Mouse (Mus musculus): ENCODE data around the gene Itgb4. TPM values are rescaled to one million over a fixed set of nuclear protein-coding genes. Genes with fewer than 3 reads are reported as not detected.

The Itgb4 gene
- polyA plus RNA-seq, 1 experiment from 2014 or later, result 1.5 TPM

DNA sequence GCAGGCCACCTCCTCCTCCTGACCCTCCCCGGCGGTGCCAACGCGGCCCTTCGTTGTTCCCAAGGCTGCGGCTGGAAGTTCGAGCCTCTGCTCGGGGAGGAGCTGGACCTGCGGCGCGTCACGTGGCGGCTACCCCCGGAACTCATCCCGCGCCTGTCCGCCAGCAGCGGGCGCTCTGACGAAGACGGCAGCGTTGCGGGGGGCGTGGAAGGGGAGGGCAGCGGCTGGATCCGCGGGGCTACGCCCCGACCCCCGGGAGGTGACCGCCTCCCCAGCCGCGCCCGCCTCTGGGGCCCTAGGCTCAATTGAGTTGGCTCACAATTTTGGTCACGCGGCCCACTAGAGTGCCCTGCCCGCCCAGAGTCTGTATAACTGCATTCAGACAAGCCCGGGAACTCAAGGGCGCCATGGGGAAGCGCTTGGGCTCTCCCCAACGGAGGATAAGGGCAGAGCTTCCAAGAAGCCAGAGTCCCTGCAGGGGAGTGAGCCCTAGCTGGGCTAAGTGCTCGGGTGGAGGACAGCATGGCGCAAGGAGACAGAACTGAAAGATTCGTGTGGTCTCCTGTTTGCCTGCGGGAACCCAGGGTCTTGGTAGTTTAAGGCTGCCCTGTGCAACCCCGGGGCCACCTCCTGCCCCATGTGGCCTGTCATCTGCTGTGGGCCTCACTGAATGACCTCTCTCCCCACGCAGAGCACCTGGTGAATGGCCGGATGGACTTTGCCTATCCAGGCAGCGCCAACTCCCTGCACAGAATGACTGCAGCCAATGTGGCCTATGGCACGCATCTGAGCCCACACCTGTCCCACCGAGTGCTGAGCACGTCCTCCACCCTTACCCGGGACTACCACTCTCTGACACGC lies 30.6 kb downstream of the Itgb4 start:
- Histone ChIP-seq H3K27ac (replicated peaks) (peak overlapping the region; percentile 83), H3K4me3 (peak overlapping the region; percentile 60), H3K4me1 (peaks cover 39% of the 10 kb centered on the region), H3K36me3 (replicated peaks) (peaks cover 42% of the 10 kb centered on the region), H3K9me3 (no peaks in the 10 kb centered on the region), H3K27me3 (replicated peaks; ENCODE audit: low read depth, poor library complexity, severe bottlenecking) (peaks cover 6% of the 10 kb centered on the region)
- WGBS, result 5% methylated on average over 54 of the region's 54 CpGs
- peak; percentile 91 for DNase-seq (ENCODE audit: low spot score)

DNA sequence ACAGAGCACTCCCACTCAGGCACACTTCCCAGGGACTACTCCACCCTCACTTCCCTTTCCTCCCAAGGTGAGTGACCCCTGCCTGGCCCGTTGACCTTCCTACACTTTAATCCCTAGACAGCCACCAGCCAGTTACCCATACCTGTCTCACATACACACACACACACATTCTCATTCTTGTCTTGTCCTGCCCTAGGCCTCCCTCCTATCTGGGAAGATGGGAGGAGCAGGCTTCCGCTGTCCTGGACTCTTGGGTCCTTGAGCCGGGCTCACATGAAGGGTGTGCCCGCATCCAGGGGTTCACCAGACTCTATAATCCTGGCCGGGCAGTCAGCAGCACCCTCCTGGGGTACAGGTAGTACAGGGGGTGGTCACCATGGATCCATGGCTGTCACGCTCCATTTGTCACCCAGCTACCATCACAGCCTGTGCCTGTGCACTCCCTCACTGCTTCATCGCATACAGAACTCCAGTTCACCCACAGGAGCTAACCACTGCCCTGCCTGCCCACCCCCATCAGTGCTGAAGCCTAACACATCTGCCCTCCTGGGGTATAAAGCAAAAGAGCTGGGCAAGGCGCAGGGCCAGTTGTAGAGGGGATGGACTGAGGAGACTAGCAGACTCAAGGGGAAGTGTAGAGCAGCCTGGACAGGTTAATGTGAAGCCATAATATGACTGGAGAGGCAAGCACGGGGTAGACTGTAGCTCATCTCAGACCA lies 31.4 kb downstream of the Itgb4 start:
- Histone ChIP-seq H3K27me3 (replicated peaks; ENCODE audit: low read depth, poor library complexity, severe bottlenecking) (no peaks in the 10 kb centered on the region), H3K36me3 (replicated peaks) (peaks cover 50% of the 10 kb centered on the region), H3K4me1 (peaks cover 39% of the 10 kb centered on the region), H3K27ac (replicated peaks) (peak overlapping the region; percentile 83), H3K9me3 (no peaks in the 10 kb centered on the region), H3K4me3 (peak overlapping the region; percentile 60)
- WGBS, result 62% methylated on average over 9 of the region's 9 CpGs
- no peak for DNase-seq (ENCODE audit: low spot score)

GRCm38 (mm10) chr11:116007095-116007850 lies 32.8 kb downstream of the Itgb4 start:
- H3K27me3 ChIP-seq (replicated peaks; ENCODE audit: low read depth, poor library complexity, severe bottlenecking), result no peaks in the 10 kb centered on the region
- WGBS, result 89% methylated on average over 28 of the region's 28 CpGs
- no peak overlapping the region for H3K27ac ChIP-seq (replicated peaks)
- no peak for DNase-seq (ENCODE audit: low spot score)
- peaks cover 52% of the 10 kb centered on the region for H3K36me3 ChIP-seq (replicated peaks)
- peaks cover 47% of the 10 kb centered on the region for H3K4me1 ChIP-seq
- no peak overlapping the region for H3K4me3 ChIP-seq
- H3K9me3 ChIP-seq, result no peaks in the 10 kb centered on the region

DNA sequence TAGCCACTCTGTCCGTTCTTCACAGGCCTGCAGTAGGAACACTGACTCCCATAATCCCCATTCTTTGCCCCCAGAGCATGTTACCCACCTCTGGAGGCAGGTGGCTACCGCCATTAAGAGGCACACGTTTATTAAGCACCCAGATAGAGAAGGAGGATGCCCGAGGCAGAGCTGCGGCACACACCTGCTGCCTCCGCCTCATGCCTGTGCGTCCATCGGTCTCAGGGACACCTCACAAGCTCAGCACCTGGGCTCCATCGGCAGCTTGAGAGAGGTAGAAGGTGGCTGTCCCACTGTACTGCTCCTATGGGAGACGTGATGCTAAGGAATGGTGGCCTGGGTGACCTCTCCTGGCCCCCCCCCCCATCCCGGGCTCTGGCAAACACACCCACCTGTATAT lies 33.9 kb downstream of the Itgb4 start:
- WGBS, result 92% methylated on average over 11 of the region's 11 CpGs
- peaks cover 55% of the 10 kb centered on the region for H3K4me1 ChIP-seq
- H3K36me3 ChIP-seq (replicated peaks), result peaks cover 52% of the 10 kb centered on the region

GRCm38 (mm10) chr11:116008832-116009375 lies 34.4 kb downstream of the Itgb4 start:
- WGBS, result 93% methylated on average over 13 of the region's 13 CpGs
- DNase-seq (ENCODE audit: low spot score), result no peak
- H3K4me3 ChIP-seq, result no peak overlapping the region
- peaks cover 55% of the 10 kb centered on the region for H3K4me1 ChIP-seq
- H3K27me3 ChIP-seq (replicated peaks; ENCODE audit: low read depth, poor library complexity, severe bottlenecking), result no peaks in the 10 kb centered on the region
- H3K9me3 ChIP-seq, result no peaks in the 10 kb centered on the region
- peaks cover 52% of the 10 kb centered on the region for H3K36me3 ChIP-seq (replicated peaks)
- no peak overlapping the region for H3K27ac ChIP-seq (replicated peaks)

More for the DNA sequence above, 33.9 kb downstream of the Itgb4 start:
- H3K27ac ChIP-seq (replicated peaks), result no peak overlapping the region
- H3K27me3 ChIP-seq (replicated peaks; ENCODE audit: low read depth, poor library complexity, severe bottlenecking), result no peaks in the 10 kb centered on the region
- no peak for DNase-seq (ENCODE audit: low spot score)
- H3K9me3 ChIP-seq, result no peaks in the 10 kb centered on the region
- 0 out of 2 replicates have a peak overlapping the region, but pooled peaks have one; percentile 11 for H3K4me3 ChIP-seq

- Histone ChIP-seq H3K36me3 (replicated peaks) (peaks cover 52% of the 10 kb centered on the region), H3K4me1 (peaks cover 55% of the 10 kb centered on the region), H3K27me3 (replicated peaks; ENCODE audit: low read depth, poor library complexity, severe bottlenecking) (no peaks in the 10 kb centered on the region), H3K27ac (replicated peaks) (no peak overlapping the region), H3K9me3 (no peaks in the 10 kb centered on the region), H3K4me3 (0 out of 2 replicates have a peak overlapping the region, but pooled peaks have one; percentile 6)
- 95% methylated on average over 11 of the region's 11 CpGs for WGBS
- no peak for DNase-seq (ENCODE audit: low spot score)
These were observed 35.2 kb downstream of the Itgb4 start for GRCm38 (mm10) chr11:116009661-116010060.

DNA sequence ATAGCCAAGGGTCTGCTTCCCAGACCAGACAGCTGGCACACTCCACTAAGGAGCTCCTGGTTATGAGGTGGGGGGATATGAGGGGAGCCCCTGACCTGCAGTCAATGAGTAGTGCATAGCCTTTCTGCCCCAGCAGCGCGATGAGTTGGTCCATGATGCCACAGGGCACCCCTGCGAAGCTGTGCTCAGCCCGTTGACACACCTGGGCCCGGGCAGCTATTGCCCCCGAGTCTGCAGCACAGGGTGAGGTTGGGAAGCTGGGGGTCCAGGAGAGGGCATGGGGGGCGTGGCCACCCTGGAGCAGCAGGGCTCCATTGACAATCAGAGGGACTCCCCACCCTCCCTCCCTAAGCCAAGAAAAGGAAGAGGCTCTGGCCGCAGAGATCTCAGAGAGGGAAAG lies 35.6 kb downstream of the Itgb4 start:
- Histone ChIP-seq H3K4me1 (peaks cover 55% of the 10 kb centered on the region), H3K27ac (replicated peaks) (no peak overlapping the region), H3K4me3 (peak overlapping the region; percentile 6; the same call in 1 of the 2 replicates), H3K36me3 (replicated peaks) (peaks cover 52% of the 10 kb centered on the region), H3K9me3 (no peaks in the 10 kb centered on the region), H3K27me3 (replicated peaks; ENCODE audit: low read depth, poor library complexity, severe bottlenecking) (no peaks in the 10 kb centered on the region)
- WGBS, result 91% methylated on average over 8 of the region's 8 CpGs
- no peak for DNase-seq (ENCODE audit: low spot score)

DNA sequence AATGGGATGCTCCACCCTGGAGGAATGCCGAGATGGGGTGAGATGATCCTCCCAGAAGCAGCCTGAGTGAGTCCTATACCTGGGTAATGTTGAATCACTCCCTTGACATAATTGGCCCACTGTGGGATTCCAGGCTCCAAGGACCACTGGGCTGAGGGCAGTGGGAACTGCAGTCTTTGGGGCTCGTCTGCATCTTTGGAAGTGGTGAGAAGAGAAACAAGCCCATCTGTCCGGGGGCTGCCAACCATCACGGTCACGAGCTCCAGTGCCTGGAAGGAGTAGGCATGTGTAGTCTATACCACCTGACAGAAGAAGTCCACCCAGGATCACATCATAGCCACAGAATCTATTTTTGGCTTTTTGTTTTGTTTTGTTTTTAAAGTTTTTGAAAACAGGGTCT lies 36.4 kb downstream of the Itgb4 start:
- peaks cover 47% of the 10 kb centered on the region for H3K4me1 ChIP-seq

DNA sequence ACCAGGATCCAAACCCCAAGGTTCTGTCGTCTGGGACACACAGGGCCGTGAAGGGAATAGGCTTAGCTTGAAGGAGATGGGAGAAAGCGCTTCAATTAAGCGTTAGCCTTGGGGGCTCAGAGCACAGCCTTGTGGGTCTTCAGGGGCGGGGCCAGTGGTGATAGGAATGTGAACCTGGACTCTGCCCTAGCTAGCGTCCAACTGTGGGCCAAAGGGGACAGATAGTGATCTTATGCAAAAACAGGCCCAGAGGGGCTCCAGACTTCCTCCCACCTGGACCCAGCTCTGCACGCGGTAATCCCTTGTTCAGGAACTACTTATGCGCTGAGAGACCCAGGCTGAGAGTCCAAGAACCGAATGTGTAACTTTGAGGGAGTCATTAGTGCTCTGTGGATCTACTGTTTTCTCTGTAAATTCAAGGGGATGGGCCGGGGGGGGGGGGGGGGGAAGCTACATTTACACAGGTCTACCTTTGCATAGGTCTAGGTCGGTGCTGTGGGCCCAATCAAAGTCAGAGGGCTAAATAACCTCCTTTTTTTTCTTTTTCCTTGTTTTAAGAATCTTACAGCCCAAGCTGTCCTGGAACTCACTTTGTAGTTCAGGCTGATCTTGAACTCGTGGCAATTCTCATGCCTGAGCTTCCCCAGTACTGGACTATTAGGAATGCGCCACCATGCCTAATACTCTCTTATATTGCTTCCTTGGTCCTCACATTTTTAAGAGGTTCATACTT lies 37.2 kb downstream of the Itgb4 start:
- 14% methylated on average over 14 of the region's 14 CpGs for WGBS
- peak; percentile 63 for DNase-seq (ENCODE audit: low spot score)
- peaks cover 44% of the 10 kb centered on the region for H3K36me3 ChIP-seq (replicated peaks)
- peak overlapping the region; percentile 92 for H3K27ac ChIP-seq (replicated peaks)
- no peaks in the 10 kb centered on the region for H3K27me3 ChIP-seq (replicated peaks; ENCODE audit: low read depth, poor library complexity, severe bottlenecking)
- H3K4me1 ChIP-seq, result peaks cover 40% of the 10 kb centered on the region
- H3K9me3 ChIP-seq, result no peaks in the 10 kb centered on the region
- H3K4me3 ChIP-seq, result peak overlapping the region; percentile 74

More for the DNA sequence above, 36.4 kb downstream of the Itgb4 start:
- Histone ChIP-seq H3K4me3 (peak overlapping the region; percentile 74; the same call in 1 of the 2 replicates), H3K9me3 (no peaks in the 10 kb centered on the region), H3K36me3 (replicated peaks) (peaks cover 52% of the 10 kb centered on the region), H3K27me3 (replicated peaks; ENCODE audit: low read depth, poor library complexity, severe bottlenecking) (no peaks in the 10 kb centered on the region), H3K27ac (replicated peaks) (0 out of 2 replicates have a peak overlapping the region, but pooled peaks have one; percentile 40)
- WGBS, result 87% methylated on average over 5 of the region's 5 CpGs
- DNase-seq (ENCODE audit: low spot score), result no peak

- Histone ChIP-seq H3K4me1 (peaks cover 40% of the 10 kb centered on the region), H3K27me3 (replicated peaks; ENCODE audit: low read depth, poor library complexity, severe bottlenecking) (no peaks in the 10 kb centered on the region), H3K36me3 (replicated peaks) (peaks cover 37% of the 10 kb centered on the region), H3K4me3 (peak within 1 kb of the TSS; percentile 74), H3K9me3 (no peaks in the 10 kb centered on the region), H3K27ac (replicated peaks) (peak within 1 kb of the TSS; percentile 92)
- DNase-seq (ENCODE audit: low spot score), result peak; percentile 96
- under 1% methylated on average over 55 of the region's 55 CpGs for WGBS
These were observed 37.9 kb downstream of the Itgb4 start, which contains the start of gene Galk1 for GRCm38 (mm10) chr11:116012262-116012947. TSS of gene Galk1 (minus strand) at chr11:116012719.

DNA sequence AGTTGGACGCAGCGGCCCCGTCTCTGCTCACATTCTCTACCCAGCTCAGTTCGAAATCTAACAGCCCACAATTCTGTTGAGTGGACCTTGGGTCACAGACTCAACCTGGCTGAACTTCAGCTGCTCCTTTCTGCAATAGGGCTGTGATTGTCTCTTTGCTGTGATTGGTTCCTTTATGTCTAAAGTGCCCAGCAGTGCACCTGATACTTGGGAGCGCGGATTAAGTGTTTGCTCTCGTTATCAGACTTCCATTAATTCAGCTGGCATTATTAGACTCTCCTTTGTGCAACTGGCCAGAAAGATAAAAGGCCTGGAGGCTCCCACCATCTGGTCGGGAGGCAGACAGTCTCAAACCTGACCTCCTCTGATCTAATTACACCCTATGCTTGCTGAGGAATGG lies 40.3 kb downstream of the Itgb4 start:
- H3K36me3 ChIP-seq (replicated peaks), result peaks cover 13% of the 10 kb centered on the region
- peaks cover 47% of the 10 kb centered on the region for H3K4me1 ChIP-seq
- H3K9me3 ChIP-seq, result no peaks in the 10 kb centered on the region
- no peaks in the 10 kb centered on the region for H3K27me3 ChIP-seq (replicated peaks; ENCODE audit: low read depth, poor library complexity, severe bottlenecking)
- WGBS, result 68% methylated on average over 8 of the region's 8 CpGs
- DNase-seq (ENCODE audit: low spot score), result no peak
- no peak overlapping the region for H3K27ac ChIP-seq (replicated peaks)
- no peak overlapping the region for H3K4me3 ChIP-seq

Data from embryonic facial prominence, embryonic 10.5 days (tissue).